Mouse (Mus musculus): ENCODE results near the gene Bmt2. TPM values are rescaled to one million over a fixed set of nuclear protein-coding genes. Genes with fewer than 3 reads are reported as not detected.
A peak's percentile ranks its signal among the peaks of the same experiment; 100 is the strongest.

Bmt2 gene
- polyA plus RNA-seq, 1 experiment from 2014 or later = 25.8 TPM

GRCm38 (mm10) chr6:13678349-13678748 is 583 bp upstream of the Bmt2 start:
- peak overlapping the region; percentile 58; the same call in 1 of the 2 replicates for H3K27ac ChIP-seq (replicated peaks; ENCODE audit: low read depth, low read length)

DNA sequence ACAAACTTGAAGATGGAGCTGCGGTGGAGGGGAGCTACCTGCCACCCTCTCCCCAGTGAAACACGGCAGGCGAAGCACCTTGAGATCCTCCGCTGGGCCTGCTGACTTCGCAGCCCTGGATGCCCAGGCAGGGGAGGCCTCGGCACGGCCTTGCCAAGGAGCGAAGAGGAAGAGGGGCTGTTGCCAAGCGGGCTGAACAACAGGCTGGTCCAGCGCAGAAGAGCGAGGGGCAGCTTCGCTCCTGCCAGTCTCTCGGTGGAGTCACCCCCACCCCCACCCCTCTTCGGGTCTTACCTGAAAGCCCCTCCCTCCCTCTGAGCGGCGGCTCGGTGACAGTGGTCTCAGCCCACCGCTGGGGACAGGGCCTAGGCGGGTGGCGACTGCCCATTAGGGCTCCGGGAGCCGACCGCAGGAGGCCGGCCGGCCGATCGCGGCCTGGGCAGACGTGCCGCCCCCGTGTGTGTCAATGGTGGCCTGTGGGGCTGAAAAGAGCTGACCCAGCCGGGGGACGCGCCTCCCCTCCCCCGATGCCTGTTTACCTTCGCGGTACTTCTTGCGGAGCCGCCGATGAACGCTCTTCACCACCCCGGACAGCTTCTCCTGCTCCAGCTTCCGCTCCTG is 515 bp downstream of the Bmt2 start:
- Histone ChIP-seq H3K9me3 (replicated peaks; ENCODE audit: control insufficient read depth, low read length) (no peaks in the 10 kb centered on the region), H3K27me3 (ENCODE audit: control insufficient read depth, insufficient read depth, low read length) (no peaks in the 10 kb centered on the region), H3K27ac (replicated peaks; ENCODE audit: low read depth, low read length) (peak overlapping the region; percentile 85), H3K9ac (replicated peaks; ENCODE audit: low read length) (peak overlapping the region; percentile 92), H3K4me1 (ENCODE audit: control insufficient read depth, insufficient read depth, low read length) (no peaks in the 10 kb centered on the region), H3K36me3 (replicated peaks; ENCODE audit: control insufficient read depth, insufficient read depth, low read depth, low read length) (no peaks in the 10 kb centered on the region), H3K4me3 (ENCODE audit: low read depth, low read length) (peak overlapping the region; percentile 87), H3K4me2 (ENCODE audit: low read depth, low read length) (peak overlapping the region; percentile 71)
- DNase-seq (ENCODE audit: low spot score) = peak; percentile 58
- ATAC-seq (replicated peaks; ENCODE audit: insufficient number of reproducible peaks, low FRiP score, low TSS enrichment, low read depth) = peak; percentile 80
- whole genome bisulfite sequencing = 0% methylated on average over 25 of the region's 43 CpGs

More at GRCm38 (mm10) chr6:13678349-13678748, 583 bp upstream of the Bmt2 start:
- ATAC-seq (replicated peaks; ENCODE audit: insufficient number of reproducible peaks, low FRiP score, low TSS enrichment, low read depth) (no peak), DNase-seq (ENCODE audit: low spot score) (no peak)
- Histone ChIP-seq H3K36me3 (replicated peaks; ENCODE audit: control insufficient read depth, insufficient read depth, low read depth, low read length) (no peaks in the 10 kb centered on the region), H3K4me2 (ENCODE audit: low read depth, low read length) (peak overlapping the region; percentile 45), H3K4me1 (ENCODE audit: control insufficient read depth, insufficient read depth, low read length) (no peaks in the 10 kb centered on the region), H3K9ac (replicated peaks; ENCODE audit: low read length) (peak overlapping the region; percentile 15; the same call in 1 of the 2 replicates), H3K4me3 (ENCODE audit: low read depth, low read length) (peak overlapping the region; percentile 87), H3K27me3 (ENCODE audit: control insufficient read depth, insufficient read depth, low read length) (no peaks in the 10 kb centered on the region), H3K9me3 (replicated peaks; ENCODE audit: control insufficient read depth, low read length) (no peaks in the 10 kb centered on the region)
- WGBS = 17% methylated on average over 5 of the region's 5 CpGs

- Histone ChIP-seq H3K4me2 (ENCODE audit: low read depth, low read length) (no peak overlapping the region), H3K9ac (replicated peaks; ENCODE audit: low read length) (no peak overlapping the region), H3K9me3 (replicated peaks; ENCODE audit: control insufficient read depth, low read length) (no peaks in the 10 kb centered on the region), H3K27ac (replicated peaks; ENCODE audit: low read depth, low read length) (no peak overlapping the region), H3K4me1 (ENCODE audit: control insufficient read depth, insufficient read depth, low read length) (no peaks in the 10 kb centered on the region), H3K36me3 (replicated peaks; ENCODE audit: control insufficient read depth, insufficient read depth, low read depth, low read length) (no peaks in the 10 kb centered on the region), H3K4me3 (ENCODE audit: low read depth, low read length) (no peak overlapping the region), H3K27me3 (ENCODE audit: control insufficient read depth, insufficient read depth, low read length) (no peaks in the 10 kb centered on the region)
- DNase-seq (ENCODE audit: low spot score) (no peak), ATAC-seq (replicated peaks; ENCODE audit: insufficient number of reproducible peaks, low FRiP score, low TSS enrichment, low read depth) (no peak)
Measured at GRCm38 (mm10) chr6:13676196-13676595, 1.6 kb downstream of the Bmt2 start.

DNA sequence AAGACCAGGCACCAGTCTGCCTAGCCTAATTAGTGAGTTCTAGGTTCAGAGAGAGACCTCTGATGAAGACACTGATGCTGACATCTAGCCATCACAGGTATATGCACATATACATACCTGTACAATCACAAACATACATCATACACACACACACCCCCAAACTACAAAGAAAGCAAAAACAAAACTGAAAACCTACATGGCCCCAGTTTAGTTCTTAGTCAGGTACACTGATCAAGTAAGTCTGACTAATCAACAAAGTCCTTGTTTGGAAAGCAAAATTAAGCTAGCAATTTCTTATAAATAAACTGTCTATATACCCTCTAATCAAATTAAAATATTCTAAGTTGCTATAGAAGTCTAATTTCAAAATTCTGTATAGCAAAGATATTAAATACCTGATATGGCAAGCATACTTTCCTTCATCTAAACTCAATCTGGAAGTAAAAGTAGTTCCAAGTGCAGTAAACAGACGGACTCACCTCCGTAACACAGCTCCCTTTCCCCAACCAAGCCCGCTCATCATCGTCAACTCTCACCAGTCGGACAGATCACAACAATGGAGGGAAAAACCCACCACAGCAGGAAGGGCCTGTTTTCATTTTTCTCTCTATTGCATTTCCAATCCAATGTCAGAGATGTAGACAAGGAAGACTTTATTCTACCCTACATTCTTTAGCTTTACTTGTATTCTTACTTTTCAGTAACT is 3.0 kb downstream of the Bmt2 start:
- H3K4me1 ChIP-seq (ENCODE audit: control insufficient read depth, insufficient read depth, low read length) = no peaks in the 10 kb centered on the region
- no peak overlapping the region for H3K4me3 ChIP-seq (ENCODE audit: low read depth, low read length)
- DNase-seq (ENCODE audit: low spot score) = no peak
- no peaks in the 10 kb centered on the region for H3K9me3 ChIP-seq (replicated peaks; ENCODE audit: control insufficient read depth, low read length)
- no peaks in the 10 kb centered on the region for H3K27me3 ChIP-seq (ENCODE audit: control insufficient read depth, insufficient read depth, low read length)
- ATAC-seq (replicated peaks; ENCODE audit: insufficient number of reproducible peaks, low FRiP score, low TSS enrichment, low read depth) = no peak
- WGBS = 89% methylated on average over 5 of the region's 5 CpGs
- no peak overlapping the region for H3K4me2 ChIP-seq (ENCODE audit: low read depth, low read length)
- H3K27ac ChIP-seq (replicated peaks; ENCODE audit: low read depth, low read length) = no peak overlapping the region
- H3K36me3 ChIP-seq (replicated peaks; ENCODE audit: control insufficient read depth, insufficient read depth, low read depth, low read length) = no peaks in the 10 kb centered on the region
- no peak overlapping the region for H3K9ac ChIP-seq (replicated peaks; ENCODE audit: low read length)

DNA sequence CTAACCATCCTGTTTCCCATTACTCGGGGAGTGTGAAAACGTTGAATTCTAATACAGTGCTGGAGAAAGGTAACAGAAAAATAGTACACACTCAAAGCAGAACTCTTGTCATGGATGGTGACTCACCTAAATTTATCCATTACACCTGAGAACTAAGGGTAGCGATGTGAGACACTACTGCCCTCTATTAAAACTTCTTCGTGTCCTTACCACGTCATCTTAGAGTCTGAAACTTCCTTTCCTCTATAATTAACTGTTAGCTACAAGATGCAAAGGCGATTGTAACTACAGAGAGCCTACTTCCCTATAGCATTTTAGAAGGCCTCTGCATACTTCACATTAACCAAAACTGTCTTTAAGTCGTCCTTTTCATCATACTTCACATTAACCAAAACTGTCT is 12.1 kb downstream of the Bmt2 start:
- Histone ChIP-seq H3K4me2 (ENCODE audit: low read depth, low read length) (no peak overlapping the region), H3K9ac (replicated peaks; ENCODE audit: low read length) (no peak overlapping the region), H3K4me1 (ENCODE audit: control insufficient read depth, insufficient read depth, low read length) (no peaks in the 10 kb centered on the region), H3K27me3 (ENCODE audit: control insufficient read depth, insufficient read depth, low read length) (no peaks in the 10 kb centered on the region), H3K4me3 (ENCODE audit: low read depth, low read length) (no peak overlapping the region), H3K27ac (replicated peaks; ENCODE audit: low read depth, low read length) (no peak overlapping the region), H3K9me3 (replicated peaks; ENCODE audit: control insufficient read depth, low read length) (no peaks in the 10 kb centered on the region), H3K36me3 (replicated peaks; ENCODE audit: control insufficient read depth, insufficient read depth, low read depth, low read length) (peaks cover 2% of the 10 kb centered on the region; the same call in 1 of the 2 replicates)
- WGBS = 86% methylated on average over 7 of the region's 7 CpGs
- no peak for ATAC-seq (replicated peaks; ENCODE audit: insufficient number of reproducible peaks, low FRiP score, low TSS enrichment, low read depth)
- DNase-seq (ENCODE audit: low spot score) = no peak

DNA sequence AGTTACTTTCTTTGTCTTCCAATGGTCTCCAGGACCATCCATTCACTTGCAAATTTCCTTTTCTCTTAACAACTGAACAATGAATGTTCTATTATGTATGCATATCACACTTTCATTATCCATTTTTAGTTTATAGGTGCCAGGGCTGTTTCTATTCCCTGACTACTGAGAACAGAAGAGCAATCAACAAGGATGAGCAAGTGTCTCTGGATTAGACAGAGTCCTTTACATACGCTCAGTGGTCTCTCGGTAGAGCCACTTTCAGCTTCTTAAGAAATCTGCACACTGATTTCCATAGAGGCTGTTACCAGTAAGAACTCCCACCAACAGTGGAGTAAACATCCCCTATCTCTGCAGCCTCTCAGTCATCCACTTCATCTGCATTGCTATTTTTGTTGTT is 19.8 kb downstream of the Bmt2 start:
- DNase-seq (ENCODE audit: low spot score) = no peak
- no peak overlapping the region for H3K4me2 ChIP-seq (ENCODE audit: low read depth, low read length)
- no peaks in the 10 kb centered on the region for H3K9me3 ChIP-seq (replicated peaks; ENCODE audit: control insufficient read depth, low read length)
- H3K36me3 ChIP-seq (replicated peaks; ENCODE audit: control insufficient read depth, insufficient read depth, low read depth, low read length) = peaks cover 2% of the 10 kb centered on the region; the same call in 1 of the 2 replicates
- H3K4me3 ChIP-seq (ENCODE audit: low read depth, low read length) = no peak overlapping the region
- no peak overlapping the region for H3K9ac ChIP-seq (replicated peaks; ENCODE audit: low read length)
- WGBS = 94% methylated on average over 2 of the region's 2 CpGs
- H3K27me3 ChIP-seq (ENCODE audit: control insufficient read depth, insufficient read depth, low read length) = no peaks in the 10 kb centered on the region
- H3K27ac ChIP-seq (replicated peaks; ENCODE audit: low read depth, low read length) = no peak overlapping the region
- no peak for ATAC-seq (replicated peaks; ENCODE audit: insufficient number of reproducible peaks, low FRiP score, low TSS enrichment, low read depth)
- H3K4me1 ChIP-seq (ENCODE audit: control insufficient read depth, insufficient read depth, low read length) = no peaks in the 10 kb centered on the region

DNA sequence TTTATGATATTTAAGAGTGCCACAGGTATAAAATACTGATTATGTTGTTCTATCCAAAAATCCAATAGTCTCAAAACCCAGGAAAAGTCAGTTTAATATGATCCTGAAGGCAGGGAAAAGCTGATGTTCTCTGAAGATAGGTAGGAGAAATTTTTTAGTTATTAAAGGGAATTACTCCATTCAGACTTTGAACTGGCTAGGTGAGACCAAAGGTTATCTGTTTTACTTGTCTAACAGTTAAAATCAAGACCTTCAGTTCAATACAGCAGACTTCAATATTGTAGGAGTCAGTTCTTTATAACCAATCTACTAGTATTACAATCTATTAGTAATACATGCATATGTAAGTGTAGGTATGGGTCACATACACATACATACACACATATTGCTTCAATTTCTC is 23.7 kb downstream of the Bmt2 start:
- H3K9me3 ChIP-seq (replicated peaks; ENCODE audit: control insufficient read depth, low read length) = no peaks in the 10 kb centered on the region
- H3K27me3 ChIP-seq (ENCODE audit: control insufficient read depth, insufficient read depth, low read length) = no peaks in the 10 kb centered on the region
- no peak overlapping the region for H3K4me2 ChIP-seq (ENCODE audit: low read depth, low read length)
- no peak for ATAC-seq (replicated peaks; ENCODE audit: insufficient number of reproducible peaks, low FRiP score, low TSS enrichment, low read depth)
- H3K4me1 ChIP-seq (ENCODE audit: control insufficient read depth, insufficient read depth, low read length) = no peaks in the 10 kb centered on the region
- DNase-seq (ENCODE audit: low spot score) = no peak
- H3K4me3 ChIP-seq (ENCODE audit: low read depth, low read length) = no peak overlapping the region
- H3K36me3 ChIP-seq (replicated peaks; ENCODE audit: control insufficient read depth, insufficient read depth, low read depth, low read length) = no peaks in the 10 kb centered on the region
- H3K27ac ChIP-seq (replicated peaks; ENCODE audit: low read depth, low read length) = no peak overlapping the region
- H3K9ac ChIP-seq (replicated peaks; ENCODE audit: low read length) = no peak overlapping the region

- 87% methylated on average over 3 of the region's 3 CpGs for WGBS
- H3K4me3 ChIP-seq (ENCODE audit: low read depth, low read length) = no peak overlapping the region
- H3K9ac ChIP-seq (replicated peaks; ENCODE audit: low read length) = no peak overlapping the region
- no peaks in the 10 kb centered on the region for H3K4me1 ChIP-seq (ENCODE audit: control insufficient read depth, insufficient read depth, low read length)
- no peak overlapping the region for H3K4me2 ChIP-seq (ENCODE audit: low read depth, low read length)
- H3K27ac ChIP-seq (replicated peaks; ENCODE audit: low read depth, low read length) = no peak overlapping the region
- H3K36me3 ChIP-seq (replicated peaks; ENCODE audit: control insufficient read depth, insufficient read depth, low read depth, low read length) = no peaks in the 10 kb centered on the region
- ATAC-seq (replicated peaks; ENCODE audit: insufficient number of reproducible peaks, low FRiP score, low TSS enrichment, low read depth) (no peak), DNase-seq (ENCODE audit: low spot score) (no peak)
- H3K9me3 ChIP-seq (replicated peaks; ENCODE audit: control insufficient read depth, low read length) = no peaks in the 10 kb centered on the region
- H3K27me3 ChIP-seq (ENCODE audit: control insufficient read depth, insufficient read depth, low read length) = no peaks in the 10 kb centered on the region
Measured at GRCm38 (mm10) chr6:13652284-13652683, 25.5 kb downstream of the Bmt2 start.
